Mouse (Mus musculus): ENCODE results near the gene Ccm2. TPM values are rescaled to one million over a fixed set of nuclear protein-coding genes. Genes with fewer than 3 reads are reported as not detected.

Ccm2 gene
- polyA plus RNA-seq, 1 experiment from 2014 or later = 94.0 TPM

DNA sequence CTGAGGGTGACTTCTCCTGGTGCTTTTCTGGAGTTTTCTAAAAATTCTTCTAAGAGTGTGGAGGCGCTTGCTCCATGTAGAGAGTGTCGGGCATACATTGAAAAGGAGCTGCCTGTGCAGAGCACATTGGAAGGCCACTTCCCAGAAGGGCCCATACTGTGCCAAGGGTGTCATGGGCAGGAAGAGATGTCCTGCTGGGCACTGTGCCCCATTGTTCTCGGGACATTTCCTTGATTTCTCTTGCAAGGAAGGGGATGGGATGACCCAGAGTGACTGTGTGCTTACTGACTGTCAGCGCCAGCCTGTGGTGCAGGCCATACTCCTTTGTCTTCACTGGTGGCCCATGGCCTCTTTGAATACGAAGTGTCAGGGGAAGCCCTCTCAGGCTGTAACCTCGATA is 92.4 kb downstream of the Ccm2 start:
- DNase-seq (ENCODE audit: low spot score) (no peak), ATAC-seq (no peak)
- Histone ChIP-seq H3K9me3 (replicated peaks; ENCODE audit: control insufficient read depth, low read length) (no peaks in the 10 kb centered on the region), H3K36me3 (ENCODE audit: control insufficient read depth, insufficient read depth, low read length) (no peaks in the 10 kb centered on the region), H3K9ac (ENCODE audit: low read length) (no peak overlapping the region), H3K4me1 (ENCODE audit: control insufficient read depth, insufficient read depth, low read length) (no peaks in the 10 kb centered on the region), H3K27me3 (replicated peaks; ENCODE audit: control insufficient read depth, insufficient read depth, low read length) (no peaks in the 10 kb centered on the region), H3K4me2 (ENCODE audit: low read length) (no peak overlapping the region), H3K27ac (ENCODE audit: low read depth, low read length) (no peak overlapping the region), H3K4me3 (ENCODE audit: low read depth, low read length) (no peak overlapping the region)
- WGBS = 79% methylated on average over 6 of the region's 6 CpGs

DNA sequence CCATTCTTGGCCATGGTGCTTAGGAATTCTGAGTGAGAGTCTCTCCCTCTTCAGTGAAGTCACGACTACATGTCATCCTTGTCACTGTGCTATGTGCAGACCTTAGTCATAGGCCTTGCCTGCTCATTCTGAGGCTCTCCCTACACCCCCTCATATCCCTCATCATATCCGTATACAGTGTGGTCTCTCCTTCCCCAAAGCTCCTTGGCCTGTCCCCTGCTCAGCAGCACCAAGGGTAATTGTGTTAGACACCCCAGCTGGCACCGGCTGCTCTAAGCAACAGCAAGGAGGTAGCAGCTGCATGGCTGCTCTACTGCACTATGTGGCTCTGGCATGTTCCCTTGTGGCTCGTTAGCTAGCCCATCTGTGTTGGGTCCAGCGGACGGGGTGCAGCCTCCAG is 97.9 kb downstream of the Ccm2 start:
- Histone ChIP-seq H3K9ac (ENCODE audit: low read length) (no peak overlapping the region), H3K27me3 (replicated peaks; ENCODE audit: control insufficient read depth, insufficient read depth, low read length) (no peaks in the 10 kb centered on the region), H3K4me2 (ENCODE audit: low read length) (no peak overlapping the region), H3K4me1 (ENCODE audit: control insufficient read depth, insufficient read depth, low read length) (no peaks in the 10 kb centered on the region), H3K4me3 (ENCODE audit: low read depth, low read length) (no peak overlapping the region), H3K36me3 (ENCODE audit: control insufficient read depth, insufficient read depth, low read length) (no peaks in the 10 kb centered on the region), H3K27ac (ENCODE audit: low read depth, low read length) (no peak overlapping the region), H3K9me3 (replicated peaks; ENCODE audit: control insufficient read depth, low read length) (no peaks in the 10 kb centered on the region)
- 68% methylated on average over 6 of the region's 6 CpGs for WGBS
- ATAC-seq = no peak
- DNase-seq (ENCODE audit: low spot score) = no peak

Other genes starting within 250 kb of the Ccm2 start
- gene Zmiz2, start 157.8 kb upstream of the Ccm2 start, polyA plus RNA-seq (2014; fragmentation: Nextera tagmentation; extraction: Ambion mirVana) = 28.6 and 32.6 TPM in 2 replicates
- gene Ppia, start 131.4 kb upstream of the Ccm2 start, polyA plus RNA-seq (2014; fragmentation: Nextera tagmentation; extraction: Ambion mirVana) = 4,105 and 4,592 TPM in 2 replicates
- gene H2afv, start 102.4 kb upstream of the Ccm2 start, polyA plus RNA-seq (2014; fragmentation: Nextera tagmentation; extraction: Ambion mirVana) = 593 and 826 TPM in 2 replicates
- 8.7 and 12.1 TPM in 2 replicates for gene Purb, start 71.0 kb upstream of the Ccm2 start, polyA plus RNA-seq (2014; fragmentation: Nextera tagmentation; extraction: Ambion mirVana)
- gene Myo1g, start 25.9 kb upstream of the Ccm2 start, polyA plus RNA-seq (2014; fragmentation: Nextera tagmentation; extraction: Ambion mirVana) = 0.17 and 0.33 TPM in 2 replicates
- 49.6 and 63.9 TPM in 2 replicates for gene Nacad, start 59.2 kb downstream of the Ccm2 start, polyA plus RNA-seq (2014; fragmentation: Nextera tagmentation; extraction: Ambion mirVana)
- 23.4 and 28.1 TPM in 2 replicates for gene Tbrg4, start 79.2 kb downstream of the Ccm2 start, polyA plus RNA-seq (2014; fragmentation: Nextera tagmentation; extraction: Ambion mirVana)
- not detected in 2 replicates for gene Wap, start 91.8 kb downstream of the Ccm2 start, polyA plus RNA-seq (2014; fragmentation: Nextera tagmentation; extraction: Ambion mirVana)
- gene Ramp3, start 111.6 kb downstream of the Ccm2 start, polyA plus RNA-seq (2014; fragmentation: Nextera tagmentation; extraction: Ambion mirVana) = 4.0 and 4.2 TPM in 2 replicates

Data from forebrain, embryonic 14.5 days (tissue).